Mouse (Mus musculus) liver, embryonic 11.5 days (tissue): ENCODE data around the gene Cops2. TPM values are rescaled to one million over a fixed set of nuclear protein-coding genes. Genes with fewer than 3 reads are reported as not detected.

Experiments
- ATAC-seq: fragments of 200-750 bp; cut with Nextera tagmentation; replicated peaks from 2 replicates; pipeline ENCODE4 v1.8.0; 2017; ENCODE audit warnings: moderate number of reproducible peaks, mild to moderate bottlenecking, moderate TSS enrichment, moderate library complexity; ENCODE audit not compliant: low FRiP score
- DNase-seq: peaks from one replicate; pipeline ENCODE4 v3.0.0-alpha.2; 2017; ENCODE audit warnings: low spot score
- H3K27ac ChIP-seq: fragments of 300-500 bp; sonication (generic); 2 replicates; pipeline ENCODE4 v1.5.1; 2014; ENCODE audit warnings: mild to moderate bottlenecking, low read depth, low read length, control low read depth
- H3K27me3 ChIP-seq: fragments of 300-500 bp; sonication (generic); replicated peaks from 2 replicates; pipeline ENCODE4 v1.6.1; 2014; ENCODE audit warnings: low read length, mixed read lengths; ENCODE audit not compliant: control insufficient read depth, insufficient read depth
- H3K36me3 ChIP-seq: fragments of 300-500 bp; sonication (generic); 2 replicates; pipeline ENCODE4 v1.6.1; 2014; ENCODE audit warnings: mild to moderate bottlenecking, low read length, moderate library complexity, mixed read lengths; ENCODE audit not compliant: control insufficient read depth, insufficient read depth
- H3K4me1 ChIP-seq: fragments of 300-500 bp; sonication (generic); replicated peaks from 2 replicates; pipeline ENCODE4 v1.6.1; 2014; ENCODE audit warnings: low read length, mixed read lengths; ENCODE audit not compliant: control insufficient read depth, insufficient read depth
- H3K4me2 ChIP-seq: fragments of 300-500 bp; sonication (generic); 2 replicates; pipeline ENCODE4 v1.6.1; 2014; ENCODE audit warnings: mild to moderate bottlenecking, control low read depth, moderate library complexity
- H3K4me3 ChIP-seq: fragments of 300-500 bp; sonication (generic); 2 replicates; pipeline ENCODE4 v1.5.1; 2014; ENCODE audit warnings: low read depth, low read length, control low read depth
- H3K9ac ChIP-seq: fragments of 300-500 bp; sonication (generic); 2 replicates; pipeline ENCODE4 v1.6.1; 2014; ENCODE audit warnings: low read depth, low read length, control low read depth
- H3K9me3 ChIP-seq: fragments of 300-500 bp; sonication (generic); 2 replicates; pipeline ENCODE4 v1.6.1; 2016; ENCODE audit warnings: low read length, inconsistent platforms, mixed read lengths; ENCODE audit not compliant: control insufficient read depth
- WGBS: fragments of 180-500 bp; shearing (Covaris S2); extraction: QIAGEN DNeasy Blood & Tissue Kit; methylation state at CpG from one replicate; pipeline ENCODE4 v1.1.7; 2014; 5-methylcytosine and 5-hydroxymethylcytosine counted together
- polyA plus RNA-seq: library from polyadenylated mRNA; unstranded; fragments of >200 nt; fragmentation: Nextera tagmentation; extraction: Ambion mirVana; gene quantifications from 2 replicates; pipeline ENCODE4 v1.2.1, GENCODE M21; 2014

Cops2 gene
- 83.3 and 93.9 TPM in 2 replicates for polyA plus RNA-seq

DNA sequence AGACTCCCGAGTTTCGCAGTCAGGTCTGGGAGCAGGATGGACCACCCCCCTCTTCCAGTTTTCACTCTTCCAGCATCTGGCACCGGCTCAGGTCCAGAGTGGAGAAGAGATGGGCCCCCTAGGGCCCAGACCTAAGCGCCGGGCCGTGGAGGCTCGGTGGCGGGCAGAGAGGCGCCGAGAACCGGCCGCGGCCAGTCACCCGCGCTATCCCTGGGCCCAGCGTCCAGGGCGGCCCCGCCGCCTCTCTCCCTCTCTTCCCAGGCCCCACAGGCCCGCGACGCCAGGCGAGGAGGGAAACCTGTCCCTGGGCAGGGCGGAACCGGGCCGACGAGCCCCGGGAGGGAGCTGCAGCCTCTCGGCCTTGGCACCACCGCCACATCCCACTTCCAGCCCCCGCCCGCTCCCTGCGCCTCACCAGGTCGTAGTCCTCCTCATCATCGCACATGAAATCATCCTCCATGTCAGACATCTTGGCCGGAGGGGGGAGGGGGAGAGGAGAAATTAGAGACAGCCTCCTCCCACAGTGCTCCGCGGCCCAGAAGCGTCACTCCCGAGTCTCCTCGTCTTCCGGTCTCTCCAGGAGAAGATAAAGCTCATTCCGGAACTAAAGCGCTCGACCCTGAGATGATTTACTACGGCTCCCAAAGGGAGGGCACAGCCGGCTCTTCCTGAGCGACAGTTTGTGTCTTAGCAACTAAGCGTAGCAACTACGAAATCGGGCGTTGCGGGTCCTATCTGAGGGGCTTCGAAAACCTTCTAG lies at the start of gene Cops2, which contains the start of gene Galk2:
TSS of gene Cops2 (minus strand) at position 619 of the 760 bp plus-strand sequence.
TSS of gene Galk2 (plus strand) at position 589 of the 760 bp plus-strand sequence.
- ATAC-seq: peak; percentile 97
- H3K27ac ChIP-seq: peak within 1 kb of the TSS; percentile 81
- WGBS: under 1% methylated on average over 46 of the region's 54 CpGs

GRCm38 (mm10) chr2:125907580-125908255 lies 48.8 kb upstream of the Cops2 start:
- Histone ChIP-seq H3K27ac (no peak overlapping the region), H3K4me3 (no peak overlapping the region), H3K4me1 (peaks cover 5% of the 10 kb centered on the region; the same call in 1 of the 2 replicates), H3K4me2 (no peak overlapping the region), H3K36me3 (no peaks in the 10 kb centered on the region), H3K9ac (no peak overlapping the region), H3K27me3 (no peaks in the 10 kb centered on the region), H3K9me3 (no peaks in the 10 kb centered on the region)
- WGBS: 77% methylated on average over 4 of the region's 4 CpGs
- no peak for DNase-seq
- peak; percentile 75 for ATAC-seq

More for the DNA sequence above, at the start of gene Cops2, which contains the start of gene Galk2:
- peak; percentile 88 for DNase-seq
- Histone ChIP-seq H3K4me2 (peak within 1 kb of the TSS; percentile 69), H3K4me3 (peak within 1 kb of the TSS; percentile 95), H3K9me3 (no peaks in the 10 kb centered on the region), H3K27me3 (no peaks in the 10 kb centered on the region), H3K9ac (peak within 1 kb of the TSS; percentile 98), H3K36me3 (0 out of 2 replicates have a peak, but pooled peaks cover 2% of the 10 kb centered on the region), H3K4me1 (peaks cover 16% of the 10 kb centered on the region)

DNA sequence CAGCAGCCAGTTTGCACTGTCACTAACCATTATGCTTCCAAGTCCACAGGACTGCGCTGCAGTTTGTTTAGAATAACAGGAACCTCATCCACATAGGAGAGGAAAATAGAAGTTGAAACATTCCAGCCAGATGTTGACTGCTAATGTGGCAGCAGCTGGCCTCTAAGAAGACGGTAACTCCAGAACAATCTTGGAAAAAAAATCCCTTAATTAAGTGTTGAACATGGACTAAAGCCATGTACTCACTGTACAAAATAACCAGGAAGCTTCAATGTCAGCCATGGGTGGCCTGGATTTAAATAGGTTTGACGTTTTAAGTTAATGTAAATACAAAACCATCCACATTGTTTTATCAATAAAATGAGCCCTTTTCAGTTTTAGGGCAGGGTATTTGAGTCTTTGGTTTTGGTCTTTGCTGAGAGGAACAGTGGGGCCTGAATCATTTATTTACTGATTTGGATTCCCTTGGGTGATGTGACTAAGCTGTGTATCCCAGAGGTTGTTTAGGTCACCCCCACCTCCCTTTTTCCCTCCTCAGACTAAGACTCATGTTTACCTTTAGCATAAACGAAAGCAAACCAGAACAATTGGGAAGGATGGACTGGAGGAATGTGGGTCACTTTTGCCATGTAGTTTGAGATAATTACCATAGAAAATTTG lies 47.6 kb upstream of the Cops2 start:
- Histone ChIP-seq H3K9ac (no peak overlapping the region), H3K27ac (no peak overlapping the region), H3K27me3 (no peaks in the 10 kb centered on the region), H3K9me3 (no peaks in the 10 kb centered on the region), H3K4me3 (no peak overlapping the region), H3K4me2 (no peak overlapping the region), H3K4me1 (peaks cover 6% of the 10 kb centered on the region; the same call in 1 of the 2 replicates), H3K36me3 (no peaks in the 10 kb centered on the region)
- no peak for ATAC-seq
- 81% methylated on average over 4 of the region's 4 CpGs for WGBS
- no peak for DNase-seq

DNA sequence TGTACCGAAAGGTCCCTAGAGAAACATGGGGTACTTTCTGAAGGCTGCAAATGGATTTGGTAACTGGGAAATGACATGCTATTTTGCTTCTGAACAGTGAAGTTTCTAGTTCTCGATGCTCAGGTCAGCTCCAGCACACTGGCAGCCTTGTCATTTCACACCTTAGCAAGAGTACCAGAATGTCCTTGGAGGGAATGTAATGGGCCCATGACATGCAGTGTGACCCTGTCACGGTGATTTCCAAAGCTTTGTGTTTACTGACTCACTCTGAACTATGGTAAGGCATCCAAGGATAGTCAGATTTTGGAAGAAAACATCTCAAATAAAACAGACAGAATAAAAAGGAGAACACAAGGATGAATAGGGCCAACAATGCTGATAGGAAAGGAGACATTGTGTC lies 42.5 kb upstream of the Cops2 start:
- H3K4me3 ChIP-seq: no peak overlapping the region
- 86% methylated on average over 3 of the region's 3 CpGs for WGBS
- H3K9ac ChIP-seq: no peak overlapping the region
- H3K27ac ChIP-seq: peak overlapping the region; percentile 76
- peaks cover 13% of the 10 kb centered on the region for H3K4me1 ChIP-seq
- H3K4me2 ChIP-seq: no peak overlapping the region
- H3K9me3 ChIP-seq: no peaks in the 10 kb centered on the region
- DNase-seq (no peak), ATAC-seq (no peak)
- no peaks in the 10 kb centered on the region for H3K27me3 ChIP-seq
- no peaks in the 10 kb centered on the region for H3K36me3 ChIP-seq

- H3K9me3 ChIP-seq: no peaks in the 10 kb centered on the region
- DNase-seq (no peak), ATAC-seq (peak; percentile 95)
- H3K36me3 ChIP-seq: no peaks in the 10 kb centered on the region
- H3K4me3 ChIP-seq: no peak overlapping the region
- peaks cover 13% of the 10 kb centered on the region for H3K4me1 ChIP-seq
- no peak overlapping the region for H3K9ac ChIP-seq
- peak overlapping the region; percentile 26; the same call in 1 of the 2 replicates for H3K4me2 ChIP-seq
- WGBS: 49% methylated on average over 6 of the region's 6 CpGs
- no peaks in the 10 kb centered on the region for H3K27me3 ChIP-seq
- H3K27ac ChIP-seq: peak overlapping the region; percentile 76
These were observed 42.0 kb upstream of the Cops2 start for GRCm38 (mm10) chr2:125900797-125901410.

DNA sequence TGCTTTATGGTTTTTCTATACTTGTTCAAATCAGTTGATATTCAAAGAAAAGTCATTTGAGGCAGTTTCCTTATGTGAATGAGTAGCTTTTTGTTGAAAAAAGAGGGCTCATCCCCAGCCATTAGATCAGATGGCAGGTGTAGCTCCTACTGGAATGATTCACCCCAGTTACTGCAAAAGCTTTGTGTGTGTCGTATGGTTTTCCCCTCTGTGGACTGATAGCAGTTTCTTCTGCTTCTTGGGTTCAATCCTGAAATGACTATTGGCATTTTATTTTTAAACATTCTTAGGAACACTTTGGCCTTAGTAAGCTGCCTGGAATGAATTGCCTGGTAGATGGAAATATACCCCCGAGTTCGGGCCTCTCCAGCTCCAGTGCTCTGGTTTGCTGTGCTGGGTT lies 37.4 kb upstream of the Cops2 start:
- 88% methylated on average over 3 of the region's 3 CpGs for WGBS
- DNase-seq (no peak), ATAC-seq (no peak)
- Histone ChIP-seq H3K9me3 (no peaks in the 10 kb centered on the region), H3K9ac (no peak overlapping the region), H3K4me1 (peaks cover 10% of the 10 kb centered on the region), H3K36me3 (no peaks in the 10 kb centered on the region), H3K27me3 (no peaks in the 10 kb centered on the region), H3K4me3 (no peak overlapping the region), H3K27ac (no peak overlapping the region), H3K4me2 (no peak overlapping the region)

DNA sequence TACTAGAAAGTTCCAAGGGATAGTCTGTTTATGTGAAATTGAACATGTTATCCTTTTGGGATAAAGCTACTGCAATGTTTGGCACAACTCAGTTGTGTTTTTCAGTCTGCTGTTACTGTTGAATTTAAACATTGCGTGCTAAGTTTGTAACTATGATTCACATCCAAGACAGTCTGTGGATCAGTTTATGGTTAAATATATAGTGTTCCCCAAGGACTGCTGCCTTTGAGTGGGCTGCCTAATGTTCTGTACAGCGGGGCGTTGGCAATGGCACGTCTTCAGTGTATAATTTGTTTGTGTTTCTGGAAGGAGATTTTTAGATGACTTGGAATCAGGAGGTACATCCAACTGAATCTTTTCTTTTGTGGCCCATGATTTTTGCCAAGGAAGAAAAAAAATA lies 36.2 kb upstream of the Cops2 start:
- 91% methylated on average over 4 of the region's 4 CpGs for WGBS
- H3K4me2 ChIP-seq: no peak overlapping the region

GRCm38 (mm10) chr2:125893096-125893495 lies 34.2 kb upstream of the Cops2 start:
- H3K9ac ChIP-seq: no peak overlapping the region
- 61% methylated on average over 6 of the region's 6 CpGs for WGBS
- H3K4me1 ChIP-seq: no peaks in the 10 kb centered on the region
- ATAC-seq (no peak), DNase-seq (no peak)
- H3K4me3 ChIP-seq: no peak overlapping the region
- H3K27me3 ChIP-seq: no peaks in the 10 kb centered on the region
- no peaks in the 10 kb centered on the region for H3K36me3 ChIP-seq
- no peak overlapping the region for H3K4me2 ChIP-seq
- H3K9me3 ChIP-seq: no peaks in the 10 kb centered on the region
- H3K27ac ChIP-seq: no peak overlapping the region

More for the DNA sequence above, 36.2 kb upstream of the Cops2 start:
- H3K36me3 ChIP-seq: no peaks in the 10 kb centered on the region
- no peak overlapping the region for H3K9ac ChIP-seq
- ATAC-seq (no peak), DNase-seq (no peak)
- H3K9me3 ChIP-seq: no peaks in the 10 kb centered on the region
- H3K4me1 ChIP-seq: no peaks in the 10 kb centered on the region; the same call in 1 of the 2 replicates
- H3K27ac ChIP-seq: no peak overlapping the region
- no peaks in the 10 kb centered on the region for H3K27me3 ChIP-seq
- no peak overlapping the region for H3K4me3 ChIP-seq
